Comparison of ENCODE assay signal across 14 mouse cellular contexts in the genomic region with DNA sequence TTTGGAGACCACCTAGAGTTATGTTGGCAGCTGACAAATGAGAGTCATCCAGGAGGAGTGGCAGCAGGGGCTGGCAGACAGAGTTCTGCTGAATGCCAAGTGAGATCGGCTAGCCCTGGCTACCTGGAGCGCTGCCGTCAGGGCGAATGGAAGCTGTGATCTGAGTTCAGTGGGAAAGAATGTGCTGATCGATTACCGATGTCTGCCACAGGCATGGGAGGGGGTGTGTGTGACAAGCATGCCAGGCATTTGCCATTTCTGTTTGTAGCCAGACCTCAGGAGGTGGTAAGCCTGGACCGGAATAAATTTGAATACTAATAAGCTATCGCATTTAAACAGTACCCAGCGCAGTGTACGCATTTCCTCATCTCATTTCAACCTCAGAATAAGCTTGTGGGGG.
DNase-seq lines count a peak whose midpoint lies in the region; ATAC-seq lines count a peak whose summit lies in the region.
"Had no signal": no experiment of that assay in that cellular context is flagged by ENCODE, and none has a peak within 500 bp of the region (broad histone marks: within the 10 kb centered on the region; RNA-seq: fewer than 3 reads in every experiment).

No protein-coding gene starts in this region.

- no peak; the same call in 1 of the 2 replicates for ATAC-seq in hindbrain, embryonic 16.5 days
- peak; percentile 70 for ATAC-seq in forebrain, embryonic 16.5 days
- ATAC-seq in midbrain, embryonic 13.5 days: peak; percentile 41

- no peak overlapping the region for H3K4me2 ChIP-seq in hindbrain, embryonic 16.5 days (ENCODE audit: low read length)
- H3K4me2 ChIP-seq in forebrain, embryonic 16.5 days (ENCODE audit: low read length): no peak overlapping the region
- no peak overlapping the region for H3K4me2 ChIP-seq in midbrain, embryonic 13.5 days (replicated peaks)
- H3K4me2 ChIP-seq: heart, embryonic 11.5 days; liver, embryonic 11.5 days had no signal

- H3K4me1 ChIP-seq in hindbrain, embryonic 10.5 days (replicated peaks): peaks cover 90% of the 10 kb centered on the region
- H3K4me1 ChIP-seq in hindbrain, embryonic 16.5 days (ENCODE audit: control insufficient read depth, insufficient read depth, low read depth, low read length): peaks cover 27% of the 10 kb centered on the region
- peaks cover 35% of the 10 kb centered on the region for H3K4me1 ChIP-seq in forebrain, embryonic 16.5 days (replicated peaks; ENCODE audit: control insufficient read depth, insufficient read depth, low read length)
- H3K4me1 ChIP-seq in midbrain, embryonic 13.5 days (replicated peaks): peaks cover 80% of the 10 kb centered on the region

- WGBS in hindbrain, embryonic 10.5 days: 24% methylated on average over 10 of the region's 10 CpGs
- 11% methylated on average over 10 of the region's 10 CpGs for WGBS in hindbrain, embryonic 16.5 days
- 7% methylated on average over 10 of the region's 10 CpGs for WGBS in forebrain, embryonic 16.5 days
- 15% methylated on average over 10 of the region's 10 CpGs for WGBS in midbrain, embryonic 13.5 days

- H3K27me3 ChIP-seq in hindbrain, embryonic 10.5 days (ENCODE audit: insufficient read depth, poor library complexity, severe bottlenecking): peaks cover 93% of the 10 kb centered on the region
- H3K27me3 ChIP-seq in hindbrain, embryonic 16.5 days (replicated peaks; ENCODE audit: control insufficient read depth, insufficient read depth, low read length): 0 out of 2 replicates have a peak, but pooled peaks cover 4% of the 10 kb centered on the region
- peaks cover 6% of the 10 kb centered on the region for H3K27me3 ChIP-seq in forebrain, embryonic 16.5 days (replicated peaks; ENCODE audit: control insufficient read depth, insufficient read depth, low read length)
- peaks cover 35% of the 10 kb centered on the region for H3K27me3 ChIP-seq in midbrain, embryonic 13.5 days

- no peak overlapping the region for H3K4me3 ChIP-seq in hindbrain, embryonic 10.5 days
- no peak overlapping the region for H3K4me3 ChIP-seq in hindbrain, embryonic 16.5 days (ENCODE audit: low read length)
- no peak overlapping the region for H3K4me3 ChIP-seq in forebrain, embryonic 16.5 days (replicated peaks; ENCODE audit: low read length)
- no peak overlapping the region for H3K4me3 ChIP-seq in midbrain, embryonic 13.5 days (replicated peaks)

- no peak overlapping the region for H3K9ac ChIP-seq in hindbrain, embryonic 16.5 days (ENCODE audit: low read depth, low read length)
- H3K9ac ChIP-seq in forebrain, embryonic 16.5 days (replicated peaks; ENCODE audit: low read depth, low read length): no peak overlapping the region
- no peak overlapping the region for H3K9ac ChIP-seq in midbrain, embryonic 13.5 days (replicated peaks)

- peaks cover 15% of the 10 kb centered on the region for H3K36me3 ChIP-seq in hindbrain, embryonic 10.5 days
- H3K36me3 ChIP-seq in hindbrain, embryonic 16.5 days (ENCODE audit: control insufficient read depth, insufficient read depth, low read length): no peaks in the 10 kb centered on the region
- H3K36me3 ChIP-seq in forebrain, embryonic 16.5 days (ENCODE audit: control insufficient read depth, insufficient read depth): no peaks in the 10 kb centered on the region
- 0 out of 2 replicates have a peak, but pooled peaks cover 3% of the 10 kb centered on the region for H3K36me3 ChIP-seq in midbrain, embryonic 13.5 days

- H3K9me3 ChIP-seq in hindbrain, embryonic 10.5 days: no peaks in the 10 kb centered on the region
- H3K9me3 ChIP-seq in hindbrain, embryonic 16.5 days (ENCODE audit: control insufficient read depth, low read length): no peaks in the 10 kb centered on the region
- no peaks in the 10 kb centered on the region for H3K9me3 ChIP-seq in forebrain, embryonic 16.5 days (ENCODE audit: control insufficient read depth, low read length)
- H3K9me3 ChIP-seq in midbrain, embryonic 13.5 days: no peaks in the 10 kb centered on the region

- peak; percentile 47 for DNase-seq in hindbrain, embryonic 10.5 days (ENCODE audit: low spot score)
- DNase-seq in R1 (ENCODE audit: low read depth, low spot score): peak; percentile 65
- DNase-seq in urinary bladder, postnatal 36 days (ENCODE audit: low spot score in 2 of 2): no peak
- no peak for DNase-seq in frontal cortex, postnatal 14 days (ENCODE audit: low spot score in 2 of 2)
- DNase-seq: cerebellum, adult 8-10 months; gastrocnemius, postnatal 14 days; kidney, adult 8-10 months; spleen, adult 18-20 months; thymus, postnatal 4 days had no signal

- H3K27ac ChIP-seq in hindbrain, embryonic 10.5 days: peak overlapping the region; percentile 72; the same call in 1 of the 2 replicates
- H3K27ac ChIP-seq in hindbrain, embryonic 16.5 days (ENCODE audit: low read depth, low read length): no peak overlapping the region
- H3K27ac ChIP-seq in forebrain, embryonic 16.5 days (ENCODE audit: low read length): no peak overlapping the region
- peak overlapping the region; percentile 60; the same call in 1 of the 2 replicates for H3K27ac ChIP-seq in midbrain, embryonic 13.5 days

Comparison
In these comparisons a context has a peak if more than half of its experiments do, and no peak if none do; other contexts are left out.
1. H3K27ac ChIP-seq: peak in hindbrain, embryonic 10.5 days (single experiment) and midbrain, embryonic 13.5 days (single experiment); none in hindbrain, embryonic 16.5 days (single experiment) and forebrain, embryonic 16.5 days (single experiment).
2. DNase-seq: peak in hindbrain, embryonic 10.5 days (single experiment) and R1 (single experiment); none in urinary bladder, postnatal 36 days (0 of 2) and frontal cortex, postnatal 14 days (0 of 2).